Mouse (Mus musculus): ENCODE results near the gene Atf7.

GRCm38 (mm10) chr15:102506464-102506830 lies 118.8 kb downstream of the Atf7 start:
- no peak for TF ChIP-seq CTCF (IDR thresholded peaks at IDR 0.05; ENCODE audit: low read depth, low read length)
- no peak for TF ChIP-seq POLR2A (IDR thresholded peaks at IDR 0.05; ENCODE audit: extremely low read depth, insufficient read depth, low read length)

Data from liver, adult 2 months (tissue).